Mouse (Mus musculus): ENCODE results near the gene Omd.
"Not testable (repeated sequence)": the region's sequence is repeated elsewhere in the genome, so short reads cannot be mapped to it uniquely, and the experiment has no call there.

Omd gene

GRCm38 (mm10) chr13:49581541-49582530 is at the start of gene Omd:
Gene Omd, plus strand, starts transcription at chr13:49582462.
- no peak for DNase-seq

GRCm38 (mm10) chr13:49536946-49537345 is 45.3 kb upstream of the Omd start:
- no peak for DNase-seq

- no peak for DNase-seq
These were observed 43.6 kb upstream of the Omd start for GRCm38 (mm10) chr13:49538693-49539092.

GRCm38 (mm10) chr13:49544279-49544678 is 38.0 kb upstream of the Omd start, which contains the start of gene Aspn:
Gene Aspn, plus strand, starts transcription at chr13:49544443.
- no peak for DNase-seq

- DNase-seq, result peak in 1 of 2 experiments; percentile 3
These were observed 36.6 kb upstream of the Omd start for GRCm38 (mm10) chr13:49545646-49546045.

GRCm38 (mm10) chr13:49546517-49546916 is 35.7 kb upstream of the Omd start:
- no peak for DNase-seq

GRCm38 (mm10) chr13:49547563-49548150 is 34.6 kb upstream of the Omd start:
- no peak for DNase-seq

- DNase-seq, result no peak
These were observed 32.6 kb upstream of the Omd start for GRCm38 (mm10) chr13:49549616-49550015.

- no peak for DNase-seq
These were observed 27.7 kb upstream of the Omd start for GRCm38 (mm10) chr13:49554519-49554918.

- peak in 1 of 2 experiments; percentile 7 for DNase-seq
These were observed 26.1 kb upstream of the Omd start for GRCm38 (mm10) chr13:49556203-49556602.

GRCm38 (mm10) chr13:49556924-49557323 is 25.3 kb upstream of the Omd start:
- no peak for DNase-seq

GRCm38 (mm10) chr13:49559185-49559584 is 23.1 kb upstream of the Omd start:
- peak; percentile 14 to 42 for DNase-seq

GRCm38 (mm10) chr13:49560886-49561285 is 21.4 kb upstream of the Omd start:
- no peak for DNase-seq

- DNase-seq, result no peak
These were observed 17.9 kb upstream of the Omd start for GRCm38 (mm10) chr13:49564347-49564746.

GRCm38 (mm10) chr13:49570371-49570770 is 11.9 kb upstream of the Omd start:
- peak; percentile 17 to 38 for DNase-seq

GRCm38 (mm10) chr13:49571418-49571817 is 10.8 kb upstream of the Omd start:
- no peak for DNase-seq

GRCm38 (mm10) chr13:49583859-49584258 is 1.6 kb downstream of the Omd start:
- DNase-seq, result no peak

GRCm38 (mm10) chr13:49584307-49585005 is 2.2 kb downstream of the Omd start:
- DNase-seq, result peak; percentile 8 to 13

GRCm38 (mm10) chr13:49586062-49586461 is 3.8 kb downstream of the Omd start:
- DNase-seq, result no peak

GRCm38 (mm10) chr13:49602541-49602940 is 20.3 kb downstream of the Omd start:
- not testable (repeated sequence) for DNase-seq

- no peak for DNase-seq
These were observed 21.3 kb downstream of the Omd start for GRCm38 (mm10) chr13:49603603-49604002.

- no peak for DNase-seq
These were observed 25.5 kb downstream of the Omd start, which contains the start of gene Ogn for GRCm38 (mm10) chr13:49607714-49608113. Gene Ogn, plus strand, starts transcription at chr13:49608046.

Data from cerebellum, postnatal 14 days (tissue).